Mouse (Mus musculus): ENCODE measurements at regions not wholly inside any gene's neighbourhood (a gene's known extent, or its start where the extent isn't known, plus 50 kb on each side); places are given as distances from the start of the nearest gene placed in this dataset.
A peak's percentile ranks its signal among the peaks of the same experiment; 100 is the strongest.

DNA sequence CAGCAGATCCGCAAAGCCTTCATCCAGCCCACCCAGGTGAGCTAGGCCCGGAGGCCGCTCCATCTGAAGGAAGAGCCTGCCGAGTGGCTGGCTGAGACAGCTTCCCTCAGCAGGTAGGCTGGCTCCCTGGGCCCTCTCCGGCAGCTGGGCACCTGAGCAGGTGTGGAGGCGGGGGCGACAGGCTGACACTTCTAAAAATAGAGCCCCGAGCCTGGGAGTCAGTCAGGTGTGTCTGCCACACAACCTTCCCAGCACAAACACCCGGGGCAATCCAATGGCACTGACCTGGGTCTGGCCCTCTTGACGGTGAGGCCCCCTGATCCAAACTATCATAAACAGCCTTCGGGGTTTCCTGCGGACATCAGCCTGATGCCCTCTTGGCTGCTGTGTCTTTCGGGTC is 58.5 kb downstream of the Zfp36l2 start:
- Histone ChIP-seq H3K4me1 (replicated peaks) (peaks cover 44% of the 10 kb centered on the region), H3K36me3 (replicated peaks) (no peaks in the 10 kb centered on the region), H3K27ac (replicated peaks) (0 out of 2 replicates have a peak overlapping the region, but pooled peaks have one; percentile 25), H3K9me3 (replicated peaks) (no peaks in the 10 kb centered on the region), H3K4me2 (no peak overlapping the region), H3K9ac (no peak overlapping the region), H3K4me3 (replicated peaks) (no peak overlapping the region), H3K27me3 (no peaks in the 10 kb centered on the region)
- no peak for ATAC-seq (ENCODE audit: insufficient read depth)
- 78% methylated on average over 13 of the region's 13 CpGs for WGBS (ENCODE audit: insufficient replicate concordance)

DNA sequence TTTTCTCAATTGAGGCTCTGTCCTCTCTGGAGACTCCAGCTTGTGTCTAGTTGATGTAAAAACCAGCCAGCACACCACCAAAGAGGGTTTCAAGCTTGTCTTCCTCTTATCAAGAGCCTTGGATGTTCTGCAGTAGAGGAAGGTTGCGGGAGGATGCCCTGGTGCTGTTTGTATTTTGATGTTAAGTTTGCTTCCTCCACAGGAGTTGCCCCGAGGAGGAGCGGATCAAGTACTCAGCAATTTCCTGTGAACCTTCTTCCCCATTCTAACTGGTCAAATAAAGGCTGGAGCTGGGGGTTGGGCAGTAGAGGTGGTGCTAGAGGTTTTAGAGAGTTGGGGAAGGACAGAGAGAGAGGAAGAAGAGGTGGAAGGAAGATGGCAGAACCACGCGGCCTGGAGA is 59.5 kb downstream of the Zfp36l2 start:
- H3K4me3 ChIP-seq (replicated peaks) = no peak overlapping the region
- no peak overlapping the region for H3K4me2 ChIP-seq
- H3K27ac ChIP-seq (replicated peaks) = peak overlapping the region; percentile 25
- H3K9ac ChIP-seq = no peak overlapping the region
- ATAC-seq (ENCODE audit: insufficient read depth) = no peak
- no peaks in the 10 kb centered on the region for H3K27me3 ChIP-seq
- peaks cover 35% of the 10 kb centered on the region for H3K4me1 ChIP-seq (replicated peaks)
- WGBS (ENCODE audit: insufficient replicate concordance) = 49% methylated on average over 5 of the region's 5 CpGs
- no peaks in the 10 kb centered on the region for H3K36me3 ChIP-seq (replicated peaks)
- H3K9me3 ChIP-seq (replicated peaks) = no peaks in the 10 kb centered on the region

DNA sequence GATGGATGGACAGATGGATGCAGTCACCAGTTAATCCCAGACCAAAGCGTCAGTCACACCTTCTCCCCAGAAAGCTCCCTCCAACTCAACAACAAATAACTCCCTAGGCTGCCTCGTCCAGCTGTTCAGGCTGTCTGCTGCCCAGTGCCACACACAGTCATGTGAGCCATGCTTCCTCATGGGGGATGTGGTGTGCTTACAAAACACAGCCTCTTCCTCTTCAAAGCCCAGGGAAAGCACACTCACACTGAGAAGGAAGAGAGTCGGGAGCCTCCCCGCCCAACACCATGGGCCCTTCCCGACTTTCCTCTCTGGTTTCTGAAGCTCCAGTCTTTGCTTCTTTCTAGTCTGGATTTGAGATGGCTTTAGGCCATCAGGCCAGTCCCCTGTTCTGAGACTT is 61.6 kb downstream of the Zfp36l2 start:
- Histone ChIP-seq H3K36me3 (replicated peaks) (no peaks in the 10 kb centered on the region), H3K4me2 (no peak overlapping the region), H3K9me3 (replicated peaks) (no peaks in the 10 kb centered on the region), H3K4me1 (replicated peaks) (peaks cover 42% of the 10 kb centered on the region), H3K4me3 (replicated peaks) (no peak overlapping the region), H3K27ac (replicated peaks) (peak overlapping the region; percentile 53), H3K9ac (no peak overlapping the region; the same call in 1 of the 2 replicates), H3K27me3 (no peaks in the 10 kb centered on the region)
- 39% methylated on average over 5 of the region's 5 CpGs for WGBS (ENCODE audit: insufficient replicate concordance)
- no peak for ATAC-seq (ENCODE audit: insufficient read depth)

DNA sequence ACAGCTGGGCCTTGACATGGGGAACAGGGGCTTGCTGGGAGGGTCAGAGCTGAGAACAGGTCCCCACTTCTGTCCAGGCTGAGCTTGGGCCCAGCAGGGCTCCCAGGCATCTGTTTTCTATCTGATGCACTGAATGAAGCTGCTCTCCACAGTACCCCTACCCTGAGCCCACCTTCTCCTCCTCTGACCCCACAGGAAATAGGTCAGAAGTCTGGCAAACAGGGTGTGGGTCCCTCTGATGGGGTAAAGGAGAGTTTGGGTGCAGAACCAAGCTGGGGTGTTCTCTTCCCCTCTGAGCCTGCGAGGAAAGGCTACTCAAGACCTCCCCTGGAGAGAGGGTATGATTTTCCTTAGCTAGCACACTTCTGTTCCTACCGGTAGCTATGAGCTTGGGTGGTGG is 64.6 kb downstream of the Zfp36l2 start:
- no peaks in the 10 kb centered on the region for H3K36me3 ChIP-seq (replicated peaks)
- WGBS (ENCODE audit: insufficient replicate concordance) = 59% methylated on average over 2 of the region's 2 CpGs
- no peak overlapping the region for H3K4me2 ChIP-seq
- H3K4me1 ChIP-seq (replicated peaks) = peaks cover 59% of the 10 kb centered on the region
- ATAC-seq (ENCODE audit: insufficient read depth) = no peak
- H3K9me3 ChIP-seq (replicated peaks) = no peaks in the 10 kb centered on the region
- no peaks in the 10 kb centered on the region for H3K27me3 ChIP-seq
- H3K27ac ChIP-seq (replicated peaks) = no peak overlapping the region; the same call in 1 of the 2 replicates
- H3K9ac ChIP-seq = no peak overlapping the region
- no peak overlapping the region for H3K4me3 ChIP-seq (replicated peaks)

DNA sequence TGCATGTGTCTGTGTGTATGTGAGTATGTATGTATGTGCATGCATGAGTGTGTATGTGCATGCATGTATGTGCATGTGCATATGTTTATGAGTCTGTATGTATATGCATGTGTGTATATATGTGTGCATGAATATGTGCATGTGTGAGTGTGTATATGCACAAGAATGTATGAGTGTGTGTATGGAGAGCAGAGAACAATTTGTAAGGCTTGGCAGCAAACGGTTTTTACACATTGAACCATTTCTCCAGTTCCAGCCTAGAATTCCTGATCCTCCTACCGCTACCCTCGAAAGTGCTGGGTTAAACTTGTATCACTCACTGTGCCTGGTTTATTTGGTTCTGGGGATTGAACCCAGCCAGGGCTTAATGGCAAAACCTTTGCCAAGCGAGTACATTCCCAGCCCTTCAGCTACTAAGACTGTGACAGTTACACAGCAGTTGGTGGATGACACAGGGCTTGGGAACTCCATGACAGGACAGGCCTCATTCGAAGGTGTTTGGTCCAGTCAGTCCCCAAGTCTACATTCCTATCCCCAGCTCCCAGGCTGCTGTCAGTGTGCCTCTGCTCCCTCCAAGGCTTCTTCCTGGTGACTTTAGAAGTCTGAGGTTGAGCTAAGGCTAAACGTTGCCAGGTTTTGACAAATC is 65.1 kb downstream of the Zfp36l2 start:
- 71% methylated on average over 6 of the region's 6 CpGs for WGBS (ENCODE audit: insufficient replicate concordance)

DNA sequence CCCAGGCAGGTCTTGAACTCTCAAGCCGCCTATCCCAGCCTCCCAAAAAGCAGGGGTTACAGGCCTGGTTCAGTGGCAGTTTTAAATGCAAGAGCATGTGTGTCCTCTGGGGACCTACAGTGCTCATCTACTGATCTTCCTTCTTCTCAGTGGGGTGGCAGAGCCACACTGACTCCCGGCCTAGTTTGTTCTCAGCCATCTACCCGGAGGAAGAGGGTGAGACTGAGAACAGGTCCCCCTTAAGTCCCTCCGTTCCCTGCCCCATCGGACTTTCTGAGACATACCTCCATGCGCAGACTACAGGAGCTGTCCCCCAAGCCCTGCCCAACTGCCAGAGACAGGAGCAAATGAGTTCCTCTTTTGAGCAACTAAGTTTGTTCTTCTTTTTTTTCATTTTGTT is 66.5 kb downstream of the Zfp36l2 start:
- Histone ChIP-seq H3K9me3 (replicated peaks) (no peaks in the 10 kb centered on the region), H3K27me3 (no peaks in the 10 kb centered on the region), H3K27ac (replicated peaks) (peak overlapping the region; percentile 45), H3K9ac (peak overlapping the region; percentile 25; the same call in 1 of the 2 replicates), H3K4me1 (replicated peaks) (peaks cover 59% of the 10 kb centered on the region), H3K4me2 (peak overlapping the region; percentile 10; the same call in 1 of the 2 replicates), H3K4me3 (replicated peaks) (peak overlapping the region; percentile 4; the same call in 1 of the 2 replicates), H3K36me3 (replicated peaks) (no peaks in the 10 kb centered on the region)
- WGBS (ENCODE audit: insufficient replicate concordance) = 30% methylated on average over 6 of the region's 6 CpGs
- no peak for ATAC-seq (ENCODE audit: insufficient read depth)

More for the DNA sequence above, 65.1 kb downstream of the Zfp36l2 start:
- Histone ChIP-seq H3K27ac (replicated peaks) (no peak overlapping the region; the same call in 1 of the 2 replicates), H3K9ac (no peak overlapping the region), H3K4me2 (no peak overlapping the region), H3K27me3 (no peaks in the 10 kb centered on the region), H3K4me3 (replicated peaks) (no peak overlapping the region), H3K9me3 (replicated peaks) (no peaks in the 10 kb centered on the region), H3K36me3 (replicated peaks) (no peaks in the 10 kb centered on the region), H3K4me1 (replicated peaks) (peaks cover 59% of the 10 kb centered on the region)
- no peak for ATAC-seq (ENCODE audit: insufficient read depth)

DNA sequence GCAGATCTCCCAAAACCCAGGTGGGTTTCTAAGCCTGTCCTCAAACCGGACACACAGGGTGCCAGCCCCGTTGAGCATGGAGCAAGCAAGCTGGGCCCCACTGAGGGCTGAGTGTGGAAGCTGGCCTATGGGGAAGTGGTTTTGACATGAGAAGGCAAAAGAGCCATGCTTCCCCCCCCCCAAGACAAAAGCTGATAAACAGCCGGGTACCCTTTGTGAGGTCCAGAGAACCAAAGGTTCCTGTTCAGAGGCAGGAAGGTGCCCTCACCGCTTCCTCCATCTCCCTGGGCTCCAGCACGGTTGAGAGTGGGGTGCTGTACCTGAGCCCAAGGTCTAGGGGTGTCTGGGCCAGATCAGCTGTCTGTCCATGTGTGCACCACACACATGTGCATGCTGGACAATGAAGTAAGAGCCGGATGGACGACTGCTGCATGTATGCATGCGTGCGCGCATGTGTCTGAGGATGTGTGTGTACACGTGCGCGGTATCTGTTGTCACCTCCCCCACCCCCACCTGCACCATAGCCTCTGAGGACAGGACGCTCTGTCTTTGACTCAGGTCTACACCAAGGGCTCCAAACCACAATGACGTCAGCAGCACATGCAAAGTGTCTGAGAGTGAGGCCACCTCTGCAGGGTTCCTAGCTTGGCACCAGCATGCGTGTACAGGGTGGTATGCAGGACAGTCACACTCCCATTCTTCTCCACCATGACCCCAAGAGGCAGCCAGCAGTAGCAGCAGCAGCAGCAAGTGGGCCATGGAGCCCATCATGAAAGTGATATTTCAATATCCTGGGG is 68.3 kb downstream of the Zfp36l2 start:
- Histone ChIP-seq H3K9me3 (replicated peaks) (no peaks in the 10 kb centered on the region), H3K36me3 (replicated peaks) (no peaks in the 10 kb centered on the region), H3K27me3 (no peaks in the 10 kb centered on the region), H3K4me1 (replicated peaks) (peaks cover 72% of the 10 kb centered on the region), H3K9ac (no peak overlapping the region), H3K4me2 (peak overlapping the region; percentile 13; the same call in 1 of the 2 replicates), H3K27ac (replicated peaks) (peak overlapping the region; percentile 84), H3K4me3 (replicated peaks) (no peak overlapping the region)
- ATAC-seq (ENCODE audit: insufficient read depth) = no peak; the same call in 1 of the 2 replicates
- 36% methylated on average over 16 of the region's 16 CpGs for WGBS (ENCODE audit: insufficient replicate concordance)

DNA sequence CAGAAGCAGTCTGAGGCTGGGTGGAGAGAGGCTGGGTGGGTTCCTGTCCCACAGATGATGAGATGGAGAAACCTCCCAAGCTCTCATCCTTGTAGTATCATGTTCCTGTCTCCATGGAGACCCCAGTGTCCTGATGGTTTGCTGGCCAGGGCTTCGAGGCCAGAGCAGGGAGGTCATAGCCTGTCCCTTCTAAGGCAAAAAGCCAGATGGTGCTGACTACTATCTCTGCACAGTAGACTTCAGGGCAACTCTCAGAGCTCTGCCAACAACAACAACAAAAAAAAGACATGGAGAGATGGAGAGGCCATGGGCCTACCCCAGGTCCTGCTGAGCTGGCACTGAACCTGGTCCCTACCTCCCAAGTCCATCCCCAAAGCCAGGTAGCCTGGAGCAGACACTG is 69.0 kb downstream of the Zfp36l2 start:
- Histone ChIP-seq H3K4me3 (replicated peaks) (no peak overlapping the region), H3K27me3 (no peaks in the 10 kb centered on the region), H3K9ac (no peak overlapping the region), H3K4me2 (peak overlapping the region; percentile 38; the same call in 1 of the 2 replicates), H3K9me3 (replicated peaks) (no peaks in the 10 kb centered on the region), H3K4me1 (replicated peaks) (peaks cover 79% of the 10 kb centered on the region), H3K36me3 (replicated peaks) (no peaks in the 10 kb centered on the region), H3K27ac (replicated peaks) (peak overlapping the region; percentile 84)
- 67% methylated on average over 1 of the region's 1 CpGs for WGBS (ENCODE audit: insufficient replicate concordance)
- ATAC-seq (ENCODE audit: insufficient read depth) = no peak

DNA sequence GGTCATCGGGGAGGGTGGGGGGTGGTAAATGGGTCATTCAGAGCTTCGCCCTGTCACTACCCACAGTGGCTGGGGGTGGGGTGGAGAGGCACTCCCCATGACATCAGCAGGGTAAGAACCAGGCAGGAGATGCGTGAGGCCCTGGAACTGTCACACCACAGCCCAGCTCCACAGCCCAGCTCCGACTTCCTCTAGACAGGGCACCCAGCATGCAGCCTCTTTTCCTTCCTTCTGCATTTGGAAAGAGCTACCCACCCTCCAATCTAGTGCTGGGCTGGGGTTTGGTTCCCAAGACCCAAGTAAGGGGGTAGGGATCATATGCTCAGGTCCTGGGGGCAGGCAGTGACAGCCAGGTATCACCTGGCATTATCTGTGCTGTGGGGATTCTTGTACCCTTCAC is 69.5 kb downstream of the Zfp36l2 start:
- Histone ChIP-seq H3K36me3 (replicated peaks) (no peaks in the 10 kb centered on the region), H3K4me2 (peak overlapping the region; percentile 38), H3K9me3 (replicated peaks) (no peaks in the 10 kb centered on the region), H3K4me1 (replicated peaks) (peaks cover 84% of the 10 kb centered on the region), H3K27me3 (no peaks in the 10 kb centered on the region), H3K4me3 (replicated peaks) (no peak overlapping the region), H3K9ac (peak overlapping the region; percentile 28; the same call in 1 of the 2 replicates), H3K27ac (replicated peaks) (peak overlapping the region; percentile 84)
- WGBS (ENCODE audit: insufficient replicate concordance) = 35% methylated on average over 4 of the region's 4 CpGs
- ATAC-seq (ENCODE audit: insufficient read depth) = peak; percentile 56

DNA sequence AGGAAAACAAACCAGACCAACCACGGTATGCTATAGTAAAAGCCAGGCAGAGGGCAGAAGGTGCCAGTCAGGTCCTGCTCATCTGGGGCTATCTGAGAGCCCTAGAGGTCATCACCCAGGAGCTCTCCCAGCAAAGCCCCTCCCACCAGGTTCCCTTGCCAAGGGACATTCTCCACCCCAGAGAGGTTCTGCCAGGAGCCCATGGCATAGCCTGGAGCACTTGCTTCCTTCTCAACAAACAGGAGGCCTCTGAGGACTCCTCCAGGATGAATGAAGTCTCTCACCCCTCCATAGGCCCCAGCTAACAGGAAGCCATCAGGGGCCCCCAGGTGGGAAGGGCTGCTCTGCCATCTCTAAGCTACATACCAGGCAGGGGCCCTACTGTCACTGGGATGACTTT is 70.0 kb downstream of the Zfp36l2 start:
- peak overlapping the region; percentile 28; the same call in 1 of the 2 replicates for H3K9ac ChIP-seq

More for the DNA sequence above, 70.0 kb downstream of the Zfp36l2 start:
- Histone ChIP-seq H3K36me3 (replicated peaks) (no peaks in the 10 kb centered on the region), H3K4me1 (replicated peaks) (peaks cover 87% of the 10 kb centered on the region), H3K4me3 (replicated peaks) (no peak overlapping the region), H3K9me3 (replicated peaks) (no peaks in the 10 kb centered on the region), H3K27me3 (no peaks in the 10 kb centered on the region), H3K27ac (replicated peaks) (peak overlapping the region; percentile 84), H3K4me2 (peak overlapping the region; percentile 38)
- peak; percentile 14 for ATAC-seq (ENCODE audit: insufficient read depth)
- whole genome bisulfite sequencing (ENCODE audit: insufficient replicate concordance) = 19% methylated on average over 1 of the region's 1 CpGs
